8 mouse cellular contexts compared by ENCODE assay signal in genomic region chr6:145823588-145824234, GRCm38 (mm10). TPM values are rescaled to one million over a fixed set of nuclear protein-coding genes. Genes with fewer than 3 reads are reported as not detected.
DNase-seq lines count a peak whose midpoint lies in the region; ATAC-seq and TF ChIP-seq lines count a peak whose summit lies in the region.

No protein-coding gene starts in this region.

- no peak for ATAC-seq in heart, embryonic 15.5 days (replicated peaks; ENCODE audit: insufficient number of reproducible peaks, insufficient read depth, low FRiP score, low read depth)
- no peak for ATAC-seq in midbrain, embryonic 11.5 days (ENCODE audit: low FRiP score)

- peak; percentile 77 for TF ChIP-seq RAD21 in CH12.LX (IDR thresholded peaks at IDR 0.05; ENCODE audit: low read depth, low read length)

- H3K27me3 ChIP-seq in heart, embryonic 15.5 days: no peaks in the 10 kb centered on the region
- H3K27me3 ChIP-seq in CH12.LX (replicated peaks): no peaks in the 10 kb centered on the region
- no peaks in the 10 kb centered on the region for H3K27me3 ChIP-seq in midbrain, embryonic 11.5 days (ENCODE audit: control insufficient read depth, insufficient read depth, low read length)

- H3K27ac ChIP-seq in heart, embryonic 15.5 days: peak overlapping the region; percentile 5; the same call in 1 of the 2 replicates
- no peak overlapping the region for H3K27ac ChIP-seq in CH12.LX (ENCODE audit: insufficient read depth, low read depth)
- H3K27ac ChIP-seq in midbrain, embryonic 11.5 days (ENCODE audit: low read depth, low read length): no peak overlapping the region

- dilution Hi-C loops in CH12.LX (cut with MboI; ENCODE audit: extremely low pct_ligation_motif_present, extremely low pct_unique_long_range_greater_than_20kb, low sequenced_read_pairs): no loop called here

- no peak for TF ChIP-seq POLR2A in CH12.LX (IDR thresholded peaks at IDR 0.05; ENCODE audit: low read depth, low read length)

- H3K9me3 ChIP-seq in heart, embryonic 15.5 days (replicated peaks): 0 out of 2 replicates have a peak, but pooled peaks cover 3% of the 10 kb centered on the region
- peaks cover 8% of the 10 kb centered on the region for H3K9me3 ChIP-seq in CH12.LX (replicated peaks; ENCODE audit: low read length)
- H3K9me3 ChIP-seq in midbrain, embryonic 11.5 days (ENCODE audit: control insufficient read depth, low read length): no peaks in the 10 kb centered on the region; the same call in none of the 2 replicates

- H3K36me3 ChIP-seq in heart, embryonic 15.5 days: peaks cover 9% of the 10 kb centered on the region
- no peaks in the 10 kb centered on the region for H3K36me3 ChIP-seq in CH12.LX (replicated peaks in 1 of 2; ENCODE audit: control insufficient read depth in 1 of 2, insufficient read depth in 1 of 2, low read length in 1 of 2)
- no peaks in the 10 kb centered on the region for H3K36me3 ChIP-seq in midbrain, embryonic 11.5 days (ENCODE audit: control insufficient read depth, insufficient read depth, low read length)

- no peak overlapping the region for H3K9ac ChIP-seq in heart, embryonic 15.5 days
- H3K9ac ChIP-seq in CH12.LX (ENCODE audit: insufficient read depth, low read depth): no peak overlapping the region
- H3K9ac ChIP-seq in midbrain, embryonic 11.5 days (ENCODE audit: low read length): no peak overlapping the region

- 39% methylated on average over 5 of the region's 5 CpGs for WGBS in heart, embryonic 15.5 days
- WGBS in midbrain, embryonic 11.5 days: 41% methylated on average over 5 of the region's 5 CpGs

- TF ChIP-seq EP300 in CH12.LX (IDR thresholded peaks at IDR 0.05; ENCODE audit: low read length): no peak

- peak in 1 of 2 experiments; percentile 67; a peak in 2 of 4 replicates for TF ChIP-seq CTCF in CH12.LX (conservative IDR thresholded peaks at IDR 0.05 in 1 of 2, IDR thresholded peaks at IDR 0.05 in 1 of 2; ENCODE audit: low read depth in 2 of 2, low read length in 2 of 2)

- no peak overlapping the region for H3K4me3 ChIP-seq in heart, embryonic 15.5 days
- no peak overlapping the region for H3K4me3 ChIP-seq in CH12.LX (replicated peaks in 1 of 3; ENCODE audit: low read depth in 2 of 3, low read length in 2 of 3, poor library complexity in 1 of 3)
- H3K4me3 ChIP-seq in midbrain, embryonic 11.5 days (ENCODE audit: low read depth, low read length): no peak overlapping the region

- H3K4me2 ChIP-seq in heart, embryonic 15.5 days: no peak overlapping the region
- H3K4me2 ChIP-seq in CH12.LX (ENCODE audit: insufficient read depth, low read depth, poor library complexity, severe bottlenecking): no peak overlapping the region
- H3K4me2 ChIP-seq in midbrain, embryonic 11.5 days: no peak overlapping the region

- H3K79me2 ChIP-seq in CH12.LX (replicated peaks; ENCODE audit: control insufficient read depth, extremely low read depth, insufficient read depth, poor library complexity, severe bottlenecking): no peaks in the 10 kb centered on the region

- peaks cover 17% of the 10 kb centered on the region for H3K4me1 ChIP-seq in heart, embryonic 15.5 days (replicated peaks)
- H3K4me1 ChIP-seq in CH12.LX (ENCODE audit: control insufficient read depth in 1 of 2, insufficient read depth in 2 of 2): 0 out of 4 replicates have a peak, but pooled peaks cover 0 to 2% of the 10 kb centered on the region in 2 experiments
- H3K4me1 ChIP-seq in midbrain, embryonic 11.5 days (ENCODE audit: control insufficient read depth, insufficient read depth, low read length): peaks cover 5% of the 10 kb centered on the region; the same call in 1 of the 2 replicates

- no peak for DNase-seq in heart, postnatal 25 days (ENCODE audit: low spot score)
- DNase-seq in CH12.LX (ENCODE audit: extremely low read depth): peak; percentile 19
- peak; percentile 71 for DNase-seq in brain, adult 2 months (ENCODE audit: low read depth, low spot score)
- DNase-seq in induced T-regulatory cell, adult 2 months (ENCODE audit: low read depth): peak; percentile 25
- DNase-seq in midbrain, embryonic 11.5 days (ENCODE audit: low spot score, missing footprints): peak; percentile 90
- no peak for DNase-seq in spleen, postnatal 10 days (ENCODE audit: low spot score in 2 of 2)
- DNase-seq in natural killer cell, adult 2 months (ENCODE audit: low spot score in 2 of 2): no peak

- in situ Hi-C loops in CH12.LX (cut with MboI; ENCODE audit: low pct_ligation_motif_present, low pct_unique_long_range_greater_than_20kb, low sequenced_read_pairs): no loop called here

- intact Hi-C loops in heart, postnatal 25 days (cut with DNase I): loop anchor here (2.0 to 10.0 kb wide), 4 partner anchors 381 to 591 kb away; no protein-coding TSS in a partner anchor

TF ChIP-seq in CH12.LX, 34 proteins besides CTCF, POLR2A, EP300 and RAD21:
- TF ChIP-seq SMC3 (IDR thresholded peaks at IDR 0.05; ENCODE audit: low read depth, low read length) (peak; percentile 44), USF1 (IDR thresholded peaks at IDR 0.05; ENCODE audit: low read depth, low read length) (no peak), MAZ (IDR thresholded peaks at IDR 0.05; ENCODE audit: low read depth, low read length) (no peak), ZMIZ1 (IDR thresholded peaks at IDR 0.05; ENCODE audit: low read depth, low read length) (no peak), CHD1 (IDR thresholded peaks at IDR 0.05; ENCODE audit: low read depth, low read length) (no peak)

RNA-seq across cellular contexts. Expression of gene Bhlhe41, which starts 41.6 kb away (rescaled TPM):
- polyA plus RNA-seq in heart, embryonic 15.5 days (2015; fragmentation: Nextera tagmentation; extraction: Ambion mirVana): 5.5 and 6.6 TPM in 2 replicates
- total RNA-seq in heart, postnatal 25 days (2021): 10 to 100 TPM; 12.5 to 26.5 TPM
- 12.6 and 19.1 TPM in 2 replicates for total RNA-seq in CH12.LX (2012; rRNA removed)
- 11.9 and 12.5 TPM in 2 replicates for total RNA-seq in CH12.LX (2014; rRNA removed)
- 105 and 110 TPM in 2 replicates for polyA plus RNA-seq in CH12.LX (2012; ENCODE audit: insufficient read length, low read depth)
- polyA plus RNA-seq in midbrain, embryonic 11.5 days (2014; fragmentation: Nextera tagmentation; extraction: Ambion mirVana): 1.9 and 2.1 TPM in 2 replicates

Comparison
In these comparisons a context has a peak if more than half of its experiments do, and no peak if none do; other contexts are left out.
1. DNase-seq: peak in CH12.LX (single experiment), brain, adult 2 months (single experiment), induced T-regulatory cell, adult 2 months (single experiment) and midbrain, embryonic 11.5 days (single experiment); none in heart, postnatal 25 days (single experiment), spleen, postnatal 10 days (0 of 2) and natural killer cell, adult 2 months (0 of 2).
2. RNA of gene Bhlhe41, which starts 41.6 kb away (polyA plus RNA-seq): 105 to 110 TPM in CH12.LX; 5.5 to 6.6 TPM in heart, embryonic 15.5 days and 1.9 to 2.1 TPM in midbrain, embryonic 11.5 days; every median in the first group is over 10 times any median in the second.